Mouse (Mus musculus) gastrocnemius, postnatal 10 days (tissue): ENCODE results near the gene Apopt1. TPM values are rescaled to one million over a fixed set of nuclear protein-coding genes. Genes with fewer than 3 reads are reported as not detected.

Source experiments
- DNase-seq: peaks from one replicate; pipeline ENCODE4 v3.0.0; 2021; ENCODE audit warnings: mixed read lengths
- total RNA-seq, 2 experiments: library from RNA; stranded (reverse); gene quantifications; 2 replicates each; pipeline ENCODE4 v1.2.3; 2021

Apopt1 gene
- total RNA-seq, 2 experiments from 2014 or later, result 34.7 to 39.5 TPM

- DNase-seq, result no peak
These were observed 32.4 kb upstream of the Apopt1 start for GRCm38 (mm10) chr12:111680661-111681060.

- no peak for DNase-seq
These were observed 31.8 kb upstream of the Apopt1 start for GRCm38 (mm10) chr12:111681305-111681704.

GRCm38 (mm10) chr12:111682003-111682402 lies 31.1 kb upstream of the Apopt1 start:
- no peak for DNase-seq

- no peak for DNase-seq
These were observed 30.3 kb upstream of the Apopt1 start for GRCm38 (mm10) chr12:111682806-111683205.

- no peak for DNase-seq
These were observed 26.7 kb upstream of the Apopt1 start for GRCm38 (mm10) chr12:111686390-111686789.

- peak; percentile 81 for DNase-seq
These were observed 25.6 kb upstream of the Apopt1 start for GRCm38 (mm10) chr12:111687350-111688068.

- DNase-seq, result no peak
These were observed 25.0 kb upstream of the Apopt1 start for GRCm38 (mm10) chr12:111688069-111688428.

GRCm38 (mm10) chr12:111689426-111689825 lies 23.6 kb upstream of the Apopt1 start:
- DNase-seq, result no peak

- no peak for DNase-seq
These were observed 21.7 kb upstream of the Apopt1 start for GRCm38 (mm10) chr12:111691346-111691872.

GRCm38 (mm10) chr12:111692899-111693298 lies 20.2 kb upstream of the Apopt1 start:
- no peak for DNase-seq

GRCm38 (mm10) chr12:111693341-111694270 lies 19.5 kb upstream of the Apopt1 start:
- DNase-seq, result no peak

GRCm38 (mm10) chr12:111694271-111694781 lies 18.7 kb upstream of the Apopt1 start:
- no peak for DNase-seq

- DNase-seq, result no peak
These were observed 17.9 kb upstream of the Apopt1 start for GRCm38 (mm10) chr12:111694880-111695804.

- DNase-seq, result peak; percentile 71
These were observed 16.8 kb upstream of the Apopt1 start for GRCm38 (mm10) chr12:111696239-111696638.

- DNase-seq, result no peak
These were observed 15.4 kb upstream of the Apopt1 start for GRCm38 (mm10) chr12:111697708-111698107.

- no peak for DNase-seq
These were observed 14.6 kb upstream of the Apopt1 start for GRCm38 (mm10) chr12:111698346-111698913.

GRCm38 (mm10) chr12:111699542-111699941 lies 13.5 kb upstream of the Apopt1 start:
- DNase-seq, result no peak

GRCm38 (mm10) chr12:111700920-111701458 lies 12.1 kb upstream of the Apopt1 start:
- no peak for DNase-seq

- DNase-seq, result no peak
These were observed 9.8 kb upstream of the Apopt1 start for GRCm38 (mm10) chr12:111703301-111703700.

- peak; percentile 71 for DNase-seq
These were observed 8.5 kb upstream of the Apopt1 start for GRCm38 (mm10) chr12:111704609-111705008.
